Mouse (Mus musculus) G1E (cell line): ENCODE results near the gene Ell2. TPM values are rescaled to one million over a fixed set of nuclear protein-coding genes. Genes with fewer than 3 reads are reported as not detected.

Experiments used
- ATAC-seq: 2 replicates; pipeline ENCODE4 v1.8.0; 2016; ENCODE audit warnings: mild to moderate bottlenecking; ENCODE audit not compliant: insufficient number of reproducible peaks, poor library complexity, low FRiP score, severe bottlenecking; ENCODE audit errors: extremely low read depth
- DNase-seq: peaks from one replicate; pipeline ENCODE4 v3.0.0; 2012; ENCODE audit warnings: low spot score
- H3K27me3 ChIP-seq: 2 replicates; pipeline ENCODE4 v1.6.1; 2012; ENCODE audit warnings: mild to moderate bottlenecking, low read length, inconsistent platforms; ENCODE audit not compliant: insufficient read depth
- H3K36me3 ChIP-seq: replicated peaks from 2 replicates; pipeline ENCODE3; 2012; ENCODE audit warnings: mild to moderate bottlenecking, inconsistent platforms
- H3K4me1 ChIP-seq: 2 replicates; pipeline ENCODE4 v1.6.1; 2012; ENCODE audit warnings: low read depth, low read length, inconsistent platforms, mixed read lengths; ENCODE audit not compliant: insufficient read depth
- H3K4me3 ChIP-seq: 2 replicates; pipeline ENCODE4 v1.5.1; 2012; ENCODE audit warnings: low read depth, mild to moderate bottlenecking, inconsistent platforms, low read length, moderate library complexity, mixed read lengths
- H3K9me3 ChIP-seq: replicated peaks from 2 replicates; pipeline ENCODE4 v1.6.1; 2012; ENCODE audit warnings: inconsistent platforms
- CTCF ChIP-seq: IDR thresholded peaks from 2 replicates; pipeline ENCODE4 v1.5.1; 2012; ENCODE audit warnings: low read depth, low read length, inconsistent platforms, mixed read lengths
- GATA1 ChIP-seq: IDR thresholded peaks from 2 replicates; pipeline ENCODE4 v1.6.1; 2012; ENCODE audit warnings: borderline replicate concordance, low read length, inconsistent platforms, mixed read lengths
- GATA2 ChIP-seq: IDR thresholded peaks from 2 replicates; pipeline ENCODE4 v1.6.1; 2012; ENCODE audit warnings: low read depth, low read length, inconsistent platforms, borderline replicate concordance
- POLR2AphosphoS5 ChIP-seq: IDR thresholded peaks from 2 replicates; pipeline ENCODE4 v1.6.1; 2012; ENCODE audit warnings: low read depth, low read length, inconsistent platforms; ENCODE audit not compliant: insufficient replicate concordance
- TAL1 ChIP-seq: conservative IDR thresholded peaks from 2 replicates; pipeline ENCODE4 v1.6.1; 2012; ENCODE audit warnings: low read depth, low read length, inconsistent platforms, mixed read lengths
- polyA plus RNA-seq: library from polyadenylated mRNA; stranded (reverse); fragments of >175 nt; gene quantifications from 2 replicates; pipeline ENCODE4 v1.2.3, GENCODE M21; 2012
- total RNA-seq, 2 experiments: library from RNA; stranded (forward) in 1 of 2; stranded (reverse) in 1 of 2; fragments of 200-1000 nt in 1 of 2; fragments of >200 nt in 1 of 2; fragmentation: Nextera tagmentation in 1 of 2; gene quantifications; 2 replicates each; pipeline ENCODE4 v1.2.3; 2014 to 2017

Ell2 gene
- total and polyA plus RNA-seq, 3 experiments = 18.9 to 68.9 (median 37.2) TPM

DNA sequence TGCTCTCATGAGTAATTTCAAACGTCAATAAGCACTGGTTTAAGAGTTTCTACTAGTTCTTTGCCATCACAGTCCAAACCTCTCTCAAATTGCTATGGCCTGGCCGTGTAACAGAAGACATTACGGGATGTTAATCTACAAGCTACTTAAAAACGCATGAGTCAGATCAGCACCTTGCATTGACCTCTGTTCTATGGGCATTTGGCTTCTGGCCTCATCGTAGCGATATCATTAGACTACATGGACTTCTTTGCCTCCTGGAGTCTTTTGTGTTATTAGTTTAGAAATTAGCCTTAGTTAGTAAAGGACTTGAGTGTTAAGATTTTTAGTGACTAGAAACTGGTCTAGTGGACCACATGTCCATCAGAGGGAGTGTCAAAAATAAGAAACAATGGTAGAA lies 7.8 kb downstream of the Ell2 start:
- Histone ChIP-seq H3K4me3 (no peak overlapping the region), H3K27me3 (no peaks in the 10 kb centered on the region), H3K4me1 (peaks cover 68% of the 10 kb centered on the region), H3K9me3 (no peaks in the 10 kb centered on the region), H3K36me3 (peaks cover 13% of the 10 kb centered on the region)
- TF ChIP-seq GATA2 = no peak
- ATAC-seq (no peak), DNase-seq (no peak)

DNA sequence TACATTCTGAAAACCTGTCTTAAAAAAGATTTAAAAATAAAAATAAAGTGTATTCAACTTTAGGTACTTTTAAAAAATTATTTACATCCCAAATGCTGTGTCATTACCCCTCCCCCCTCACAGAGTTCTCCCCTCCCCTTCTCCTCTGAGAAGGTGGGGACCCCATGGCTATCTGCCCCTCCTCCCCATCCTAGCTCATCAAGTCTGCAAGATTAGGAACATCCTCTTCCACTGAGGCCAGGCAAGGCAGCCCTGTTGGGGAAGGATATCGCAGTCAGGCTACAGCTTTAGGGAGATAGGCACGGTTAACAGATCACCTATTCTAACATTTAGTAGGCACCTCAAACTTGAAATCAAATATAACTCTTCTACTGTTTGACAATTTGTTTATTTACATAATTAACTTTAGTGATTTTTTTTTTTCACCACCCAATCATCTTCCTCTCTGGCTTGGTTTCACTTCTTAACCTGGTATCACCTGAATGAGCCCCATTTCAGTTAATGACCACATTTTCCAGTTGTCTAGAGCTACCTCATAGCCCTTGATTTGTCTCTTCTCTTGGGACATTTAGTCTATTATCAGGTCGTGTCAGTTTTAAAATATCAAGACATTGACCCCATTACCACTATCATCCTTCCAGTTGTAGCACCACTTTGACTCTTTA lies 11.2 kb downstream of the Ell2 start:
- no peak for DNase-seq
- no peak for TF ChIP-seq TAL1
- TF ChIP-seq GATA1 = no peak
- no peak for TF ChIP-seq CTCF
- TF ChIP-seq GATA2 = no peak
- TF ChIP-seq POLR2AphosphoS5 = no peak
- Histone ChIP-seq H3K4me1 (peaks cover 62% of the 10 kb centered on the region), H3K9me3 (no peaks in the 10 kb centered on the region), H3K4me3 (no peak overlapping the region; the same call in 1 of the 2 replicates), H3K27me3 (no peaks in the 10 kb centered on the region), H3K36me3 (peaks cover 12% of the 10 kb centered on the region)
- peak; percentile 17; the same call in 1 of the 2 replicates for ATAC-seq

DNA sequence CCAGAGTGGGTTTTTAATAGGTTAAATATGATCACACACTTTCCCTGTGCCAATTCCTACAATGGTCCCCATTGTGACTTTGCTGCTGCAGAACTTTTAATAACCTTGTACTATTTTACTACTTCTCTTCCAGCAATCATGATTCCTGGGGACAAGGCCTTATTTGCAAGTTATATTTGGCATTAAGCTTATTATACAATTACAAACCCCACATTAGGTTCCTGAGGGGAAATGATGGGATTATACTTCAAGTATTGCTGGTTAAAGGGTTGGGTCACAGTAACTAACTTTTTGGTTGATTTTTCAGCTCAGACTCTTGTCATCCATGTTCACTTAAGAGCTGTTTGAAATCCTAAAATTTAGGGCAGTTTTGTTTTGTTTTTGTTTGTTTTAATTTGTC lies 11.8 kb downstream of the Ell2 start:
- no peaks in the 10 kb centered on the region for H3K27me3 ChIP-seq
- no peak overlapping the region for H3K4me3 ChIP-seq
- DNase-seq (no peak), ATAC-seq (no peak)
- no peak for TF ChIP-seq GATA1
- TF ChIP-seq POLR2AphosphoS5 = no peak
- TF ChIP-seq GATA2 = no peak
- no peak for TF ChIP-seq CTCF
- TF ChIP-seq TAL1 = no peak
- H3K36me3 ChIP-seq = peaks cover 12% of the 10 kb centered on the region
- no peaks in the 10 kb centered on the region for H3K9me3 ChIP-seq
- peaks cover 58% of the 10 kb centered on the region for H3K4me1 ChIP-seq

DNA sequence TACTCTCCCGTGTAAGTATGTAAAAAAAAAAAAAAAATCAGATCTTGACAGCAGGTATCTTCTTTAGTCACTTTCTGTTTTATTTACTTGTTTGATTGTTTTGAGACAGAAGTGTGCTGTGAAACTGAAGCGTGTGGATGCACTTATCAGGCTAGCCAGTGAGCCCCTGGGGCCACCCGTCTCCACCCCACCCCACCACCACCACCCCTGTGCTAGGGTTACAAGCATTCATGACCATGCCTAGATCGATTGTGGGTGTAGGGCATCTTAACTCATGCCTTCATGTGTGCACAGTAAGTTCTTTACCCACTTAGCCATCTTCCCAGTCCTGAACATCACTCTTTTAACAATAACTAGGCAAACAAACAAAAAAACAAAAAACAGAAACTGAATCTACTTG lies 13.1 kb downstream of the Ell2 start:
- ATAC-seq (peak; percentile 64), DNase-seq (peak; percentile 11)
- Histone ChIP-seq H3K27me3 (no peaks in the 10 kb centered on the region), H3K36me3 (peaks cover 15% of the 10 kb centered on the region), H3K4me3 (peak overlapping the region; percentile 52; the same call in 1 of the 2 replicates), H3K9me3 (no peaks in the 10 kb centered on the region), H3K4me1 (peaks cover 53% of the 10 kb centered on the region)
- TF ChIP-seq TAL1 (no peak), CTCF (no peak), GATA1 (no peak), GATA2 (no peak), POLR2AphosphoS5 (no peak)

DNA sequence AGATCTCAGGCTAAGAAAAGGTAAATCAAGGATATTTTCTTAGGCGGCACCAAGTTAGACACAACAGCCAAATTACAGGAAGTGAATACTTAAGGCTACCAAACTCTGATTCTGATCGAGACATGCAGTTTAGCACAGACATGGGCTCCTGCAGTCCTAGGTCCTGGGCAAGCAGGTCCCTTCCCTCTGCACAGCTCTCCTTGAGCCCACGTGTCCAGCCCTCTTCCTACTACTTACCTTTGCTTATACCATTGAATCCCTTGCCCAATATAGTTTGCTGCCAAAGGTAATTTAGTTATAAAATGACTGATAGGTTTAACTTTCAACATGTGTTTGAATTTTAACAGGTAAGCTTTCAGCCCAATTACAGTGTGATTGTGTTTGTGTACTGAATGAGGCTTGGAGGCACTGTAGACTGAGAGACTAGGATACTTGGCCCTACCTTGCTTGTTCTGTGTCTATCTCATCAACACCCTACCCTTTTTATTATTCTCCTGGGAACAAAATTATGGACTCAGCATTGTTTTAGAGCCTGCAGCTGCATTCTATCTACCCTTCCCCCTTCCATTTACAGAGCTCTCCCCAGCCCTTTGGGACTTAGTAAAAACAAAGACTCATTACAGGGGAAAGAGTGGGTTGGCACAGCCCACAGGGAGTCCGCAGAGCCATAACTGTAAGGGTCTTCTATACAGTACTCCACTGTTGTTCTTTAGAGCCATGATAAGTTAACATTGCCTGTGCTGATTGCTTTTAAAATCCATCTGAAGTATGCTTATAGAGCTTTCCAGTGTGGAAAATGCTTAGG lies 20.2 kb downstream of the Ell2 start:
- H3K4me1 ChIP-seq = peaks cover 41% of the 10 kb centered on the region
- H3K36me3 ChIP-seq = peaks cover 27% of the 10 kb centered on the region
- no peaks in the 10 kb centered on the region for H3K27me3 ChIP-seq
- no peaks in the 10 kb centered on the region for H3K9me3 ChIP-seq
- H3K4me3 ChIP-seq = no peak overlapping the region
- DNase-seq (no peak), ATAC-seq (no peak)
- TF ChIP-seq GATA2 (no peak), POLR2AphosphoS5 (no peak), TAL1 (no peak), CTCF (no peak), GATA1 (no peak)

DNA sequence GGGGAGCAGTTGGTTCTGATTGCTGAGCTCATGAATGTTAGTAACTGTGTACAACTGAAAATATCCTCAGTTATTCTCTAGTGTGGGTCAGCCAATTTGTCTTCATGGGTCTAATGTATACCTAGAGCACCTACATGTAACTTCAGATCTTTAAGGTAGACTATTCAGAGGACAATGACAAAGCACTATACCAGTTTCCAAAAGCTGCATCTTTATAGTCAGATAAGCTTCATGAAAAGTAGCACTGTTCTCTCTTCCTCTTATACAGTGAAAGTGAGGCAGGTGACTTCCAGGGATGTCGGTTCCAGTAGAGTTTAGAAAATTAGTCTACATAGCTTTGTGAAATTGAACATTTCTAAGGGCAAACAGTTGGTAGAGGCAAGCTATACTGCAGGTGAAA lies 21.4 kb downstream of the Ell2 start:
- Histone ChIP-seq H3K4me1 (peaks cover 50% of the 10 kb centered on the region), H3K4me3 (no peak overlapping the region), H3K9me3 (no peaks in the 10 kb centered on the region), H3K36me3 (peaks cover 35% of the 10 kb centered on the region), H3K27me3 (no peaks in the 10 kb centered on the region)
- TF ChIP-seq CTCF (no peak), GATA1 (no peak), GATA2 (no peak), TAL1 (no peak), POLR2AphosphoS5 (no peak)
- DNase-seq (no peak), ATAC-seq (no peak)
